Mouse (Mus musculus) heart, adult 9 months (tissue): ENCODE measurements around the gene Mgll.

Experiments
- DNase-seq, 2 experiments: peaks; one replicate each; pipeline ENCODE4 v3.0.0; 2022; ENCODE audit warnings: low spot score in 2 of 2

The Mgll gene

GRCm38 (mm10) chr6:88717143-88718032 is 6.8 kb upstream of the Mgll start:
- DNase-seq, result peak; percentile 77 to 90

- DNase-seq, result no peak
These were observed 6.0 kb upstream of the Mgll start for GRCm38 (mm10) chr6:88718033-88718725.

- DNase-seq, result no peak
These were observed 3.2 kb upstream of the Mgll start for GRCm38 (mm10) chr6:88721059-88721458.

GRCm38 (mm10) chr6:88722906-88723305 is 1.3 kb upstream of the Mgll start:
- no peak for DNase-seq

- no peak for DNase-seq
These were observed 353 bp upstream of the Mgll start for GRCm38 (mm10) chr6:88723806-88724312.

- DNase-seq, result no peak
These were observed 1.4 kb downstream of the Mgll start for GRCm38 (mm10) chr6:88725590-88725989.

GRCm38 (mm10) chr6:88726252-88727211 is 2.3 kb downstream of the Mgll start:
- no peak for DNase-seq

- no peak for DNase-seq
These were observed 3.3 kb downstream of the Mgll start for GRCm38 (mm10) chr6:88727490-88727889.

GRCm38 (mm10) chr6:88728054-88728453 is 3.8 kb downstream of the Mgll start:
- DNase-seq, result no peak

- DNase-seq, result no peak
These were observed 4.3 kb downstream of the Mgll start for GRCm38 (mm10) chr6:88728515-88728914.

- no peak for DNase-seq
These were observed 7.1 kb downstream of the Mgll start for GRCm38 (mm10) chr6:88731211-88731751.

- DNase-seq, result peak; percentile 67 to 80
These were observed 7.8 kb downstream of the Mgll start for GRCm38 (mm10) chr6:88731991-88732390.

- DNase-seq, result no peak
These were observed 8.7 kb downstream of the Mgll start for GRCm38 (mm10) chr6:88732643-88733613.

GRCm38 (mm10) chr6:88736337-88736736 is 12.1 kb downstream of the Mgll start:
- no peak for DNase-seq

- no peak for DNase-seq
These were observed 12.7 kb downstream of the Mgll start for GRCm38 (mm10) chr6:88736741-88737508.

GRCm38 (mm10) chr6:88737509-88737888 is 13.3 kb downstream of the Mgll start:
- DNase-seq, result no peak

- DNase-seq, result no peak
These were observed 16.8 kb downstream of the Mgll start for GRCm38 (mm10) chr6:88741041-88741440.

GRCm38 (mm10) chr6:88741791-88742190 is 17.6 kb downstream of the Mgll start:
- no peak for DNase-seq

GRCm38 (mm10) chr6:88742286-88743011 is 18.2 kb downstream of the Mgll start:
- no peak for DNase-seq
